Mouse (Mus musculus) lung, postnatal 14 days (tissue): ENCODE results near the gene Iqck.

Experiments
- DNase-seq: peaks from one replicate; pipeline ENCODE4 v3.0.0; 2021

Gene Iqck

GRCm38 (mm10) chr7:118851571-118851970 is 4.0 kb upstream of the Iqck start:
- peak; percentile 19 for DNase-seq

- no peak for DNase-seq
These were observed 2.9 kb upstream of the Iqck start for GRCm38 (mm10) chr7:118852611-118853010.

GRCm38 (mm10) chr7:118854606-118855005 is 946 bp upstream of the Iqck start:
- DNase-seq, result no peak

GRCm38 (mm10) chr7:118855877-118856304 is 339 bp downstream of the Iqck start, which contains the start of gene Knop1:
Knop1 (minus strand) TSS chr7:118856254.
- no peak for DNase-seq

GRCm38 (mm10) chr7:118858640-118859039 is 3.1 kb downstream of the Iqck start:
- no peak for DNase-seq

GRCm38 (mm10) chr7:118865362-118865761 is 9.8 kb downstream of the Iqck start:
- DNase-seq, result no peak

- DNase-seq, result no peak
These were observed 24.0 kb downstream of the Iqck start for GRCm38 (mm10) chr7:118879466-118880029.

- DNase-seq, result no peak
These were observed 28.4 kb downstream of the Iqck start for GRCm38 (mm10) chr7:118883957-118884356.

GRCm38 (mm10) chr7:118884969-118885368 is 29.4 kb downstream of the Iqck start:
- DNase-seq, result no peak

GRCm38 (mm10) chr7:118887303-118888055 is 31.9 kb downstream of the Iqck start:
- no peak for DNase-seq

- peak; percentile 7 for DNase-seq
These were observed 33.6 kb downstream of the Iqck start for GRCm38 (mm10) chr7:118889046-118889680.

- DNase-seq, result no peak
These were observed 40.2 kb downstream of the Iqck start for GRCm38 (mm10) chr7:118895469-118896450.

- DNase-seq, result no peak
These were observed 42.5 kb downstream of the Iqck start for GRCm38 (mm10) chr7:118898063-118898462.

- DNase-seq, result no peak
These were observed 44.5 kb downstream of the Iqck start for GRCm38 (mm10) chr7:118900090-118900489.

GRCm38 (mm10) chr7:118902944-118903343 is 47.4 kb downstream of the Iqck start:
- DNase-seq, result peak; percentile 28

GRCm38 (mm10) chr7:118903879-118904278 is 48.3 kb downstream of the Iqck start:
- no peak for DNase-seq

- DNase-seq, result no peak
These were observed 49.0 kb downstream of the Iqck start for GRCm38 (mm10) chr7:118904530-118904929.

GRCm38 (mm10) chr7:118908961-118909515 is 53.5 kb downstream of the Iqck start:
- DNase-seq, result no peak

- DNase-seq, result no peak
These were observed 54.9 kb downstream of the Iqck start for GRCm38 (mm10) chr7:118910464-118910863.

- no peak for DNase-seq
These were observed 55.6 kb downstream of the Iqck start for GRCm38 (mm10) chr7:118911170-118911569.

GRCm38 (mm10) chr7:118911571-118911970 is 56.0 kb downstream of the Iqck start:
- DNase-seq, result no peak

- no peak for DNase-seq
These were observed 56.5 kb downstream of the Iqck start for GRCm38 (mm10) chr7:118912049-118912490.
